Mouse (Mus musculus): Measurements from ENCODE around the gene Myl6. TPM values are rescaled to one million over a fixed set of nuclear protein-coding genes. Genes with fewer than 3 reads are reported as not detected.

Myl6 gene
- polyA plus RNA-seq, 1 experiment from 2014 or later: 884 TPM

GRCm38 (mm10) chr10:128504641-128505370 is 10.9 kb upstream of the Myl6 start:
- H3K4me1 ChIP-seq (replicated peaks; ENCODE audit: control insufficient read depth, insufficient read depth, low read length): no peaks in the 10 kb centered on the region
- H3K4me3 ChIP-seq (replicated peaks; ENCODE audit: low read length): no peak overlapping the region
- H3K4me2 ChIP-seq (replicated peaks): no peak overlapping the region
- H3K9me3 ChIP-seq (ENCODE audit: control insufficient read depth, low read length): no peaks in the 10 kb centered on the region
- no peak overlapping the region for H3K9ac ChIP-seq
- 0 out of 2 replicates have a peak overlapping the region, but pooled peaks have one; percentile 20 for H3K27ac ChIP-seq
- no peak for DNase-seq (ENCODE audit: low spot score)
- H3K36me3 ChIP-seq (replicated peaks; ENCODE audit: control insufficient read depth, insufficient read depth): peaks cover 9% of the 10 kb centered on the region; the same call in 1 of the 2 replicates
- WGBS: 81% methylated on average over 9 of the region's 9 CpGs
- no peaks in the 10 kb centered on the region for H3K27me3 ChIP-seq (ENCODE audit: control insufficient read depth, insufficient read depth, low read length)
- no peak for ATAC-seq (ENCODE audit: low FRiP score)

- H3K4me2 ChIP-seq (replicated peaks): no peak overlapping the region
- 0 out of 2 replicates have a peak, but pooled peaks cover under 1% of the 10 kb centered on the region for H3K36me3 ChIP-seq (replicated peaks; ENCODE audit: control insufficient read depth, insufficient read depth)
- no peak overlapping the region for H3K27ac ChIP-seq
- H3K27me3 ChIP-seq (ENCODE audit: control insufficient read depth, insufficient read depth, low read length): no peaks in the 10 kb centered on the region
- WGBS: 84% methylated on average over 3 of the region's 3 CpGs
- H3K4me3 ChIP-seq (replicated peaks; ENCODE audit: low read length): no peak overlapping the region
- DNase-seq (ENCODE audit: low spot score) (no peak), ATAC-seq (ENCODE audit: low FRiP score) (no peak)
- no peaks in the 10 kb centered on the region for H3K9me3 ChIP-seq (ENCODE audit: control insufficient read depth, low read length)
- H3K4me1 ChIP-seq (replicated peaks; ENCODE audit: control insufficient read depth, insufficient read depth, low read length): no peaks in the 10 kb centered on the region
- no peak overlapping the region for H3K9ac ChIP-seq
Observed at GRCm38 (mm10) chr10:128504012-128504411, 10.1 kb upstream of the Myl6 start.

- no peaks in the 10 kb centered on the region for H3K9me3 ChIP-seq (ENCODE audit: control insufficient read depth, low read length)
- 75% methylated on average over 8 of the region's 8 CpGs for WGBS
- no peak for ATAC-seq (ENCODE audit: low FRiP score)
- no peaks in the 10 kb centered on the region for H3K36me3 ChIP-seq (replicated peaks; ENCODE audit: control insufficient read depth, insufficient read depth)
- no peaks in the 10 kb centered on the region for H3K4me1 ChIP-seq (replicated peaks; ENCODE audit: control insufficient read depth, insufficient read depth, low read length)
- no peak overlapping the region for H3K4me3 ChIP-seq (replicated peaks; ENCODE audit: low read length)
- H3K9ac ChIP-seq: no peak overlapping the region
- H3K4me2 ChIP-seq (replicated peaks): no peak overlapping the region
- no peaks in the 10 kb centered on the region for H3K27me3 ChIP-seq (ENCODE audit: control insufficient read depth, insufficient read depth, low read length)
- H3K27ac ChIP-seq: no peak overlapping the region
- no peak for DNase-seq (ENCODE audit: low spot score)
Observed at GRCm38 (mm10) chr10:128503532-128503931, 9.6 kb upstream of the Myl6 start.

GRCm38 (mm10) chr10:128502341-128502740 is 8.4 kb upstream of the Myl6 start:
- no peak overlapping the region for H3K4me3 ChIP-seq (replicated peaks; ENCODE audit: low read length)
- DNase-seq (ENCODE audit: low spot score): no peak
- no peak overlapping the region for H3K9ac ChIP-seq
- H3K9me3 ChIP-seq (ENCODE audit: control insufficient read depth, low read length): no peaks in the 10 kb centered on the region
- peaks cover 8% of the 10 kb centered on the region for H3K4me1 ChIP-seq (replicated peaks; ENCODE audit: control insufficient read depth, insufficient read depth, low read length)
- H3K4me2 ChIP-seq (replicated peaks): no peak overlapping the region
- 83% methylated on average over 5 of the region's 5 CpGs for WGBS
- H3K27ac ChIP-seq: no peak overlapping the region
- ATAC-seq (ENCODE audit: low FRiP score): no peak
- no peaks in the 10 kb centered on the region for H3K27me3 ChIP-seq (ENCODE audit: control insufficient read depth, insufficient read depth, low read length)
- no peaks in the 10 kb centered on the region for H3K36me3 ChIP-seq (replicated peaks; ENCODE audit: control insufficient read depth, insufficient read depth)

- DNase-seq (ENCODE audit: low spot score) (no peak), ATAC-seq (ENCODE audit: low FRiP score) (peak; percentile 37; the same call in 1 of the 2 replicates)
- peak overlapping the region; percentile 69 for H3K27ac ChIP-seq
- H3K4me2 ChIP-seq (replicated peaks): peak overlapping the region; percentile 78
- H3K36me3 ChIP-seq (replicated peaks; ENCODE audit: control insufficient read depth, insufficient read depth): no peaks in the 10 kb centered on the region
- peaks cover 16% of the 10 kb centered on the region for H3K4me1 ChIP-seq (replicated peaks; ENCODE audit: control insufficient read depth, insufficient read depth, low read length)
- H3K27me3 ChIP-seq (ENCODE audit: control insufficient read depth, insufficient read depth, low read length): no peaks in the 10 kb centered on the region
- 2% methylated on average over 21 of the region's 21 CpGs for WGBS
- peak overlapping the region; percentile 48 for H3K9ac ChIP-seq
- peak overlapping the region; percentile 49 for H3K4me3 ChIP-seq (replicated peaks; ENCODE audit: low read length)
- H3K9me3 ChIP-seq (ENCODE audit: control insufficient read depth, low read length): no peaks in the 10 kb centered on the region
Observed at GRCm38 (mm10) chr10:128499116-128499671, 5.2 kb upstream of the Myl6 start.

GRCm38 (mm10) chr10:128498590-128498989 is 4.6 kb upstream of the Myl6 start, which contains the start of gene Myl6b:
Gene Myl6b, minus strand, starts transcription at chr10:128498685.
- H3K4me3 ChIP-seq (replicated peaks; ENCODE audit: low read length): peak within 1 kb of the TSS; percentile 49
- peak within 1 kb of the TSS; percentile 78 for H3K4me2 ChIP-seq (replicated peaks)
- peak within 1 kb of the TSS; percentile 48 for H3K9ac ChIP-seq
- H3K9me3 ChIP-seq (ENCODE audit: control insufficient read depth, low read length): no peaks in the 10 kb centered on the region
- ATAC-seq (ENCODE audit: low FRiP score) (peak; percentile 83), DNase-seq (ENCODE audit: low spot score) (peak; percentile 88)
- whole genome bisulfite sequencing: 1% methylated on average over 27 of the region's 27 CpGs
- H3K36me3 ChIP-seq (replicated peaks; ENCODE audit: control insufficient read depth, insufficient read depth): no peaks in the 10 kb centered on the region
- peak within 1 kb of the TSS; percentile 69 for H3K27ac ChIP-seq
- no peaks in the 10 kb centered on the region for H3K27me3 ChIP-seq (ENCODE audit: control insufficient read depth, insufficient read depth, low read length)
- H3K4me1 ChIP-seq (replicated peaks; ENCODE audit: control insufficient read depth, insufficient read depth, low read length): peaks cover 16% of the 10 kb centered on the region

- no peak overlapping the region for H3K4me3 ChIP-seq (replicated peaks; ENCODE audit: low read length)
- H3K4me2 ChIP-seq (replicated peaks): peak overlapping the region; percentile 78
- WGBS: 42% methylated on average over 6 of the region's 6 CpGs
- H3K9ac ChIP-seq: peak overlapping the region; percentile 48; the same call in 1 of the 2 replicates
- H3K9me3 ChIP-seq (ENCODE audit: control insufficient read depth, low read length): no peaks in the 10 kb centered on the region
- H3K36me3 ChIP-seq (replicated peaks; ENCODE audit: control insufficient read depth, insufficient read depth): 0 out of 2 replicates have a peak, but pooled peaks cover 2% of the 10 kb centered on the region
- peaks cover 23% of the 10 kb centered on the region for H3K4me1 ChIP-seq (replicated peaks; ENCODE audit: control insufficient read depth, insufficient read depth, low read length)
- DNase-seq (ENCODE audit: low spot score) (no peak), ATAC-seq (ENCODE audit: low FRiP score) (no peak)
- H3K27me3 ChIP-seq (ENCODE audit: control insufficient read depth, insufficient read depth, low read length): no peaks in the 10 kb centered on the region
- H3K27ac ChIP-seq: no peak overlapping the region
Observed at GRCm38 (mm10) chr10:128497134-128497737, 3.3 kb upstream of the Myl6 start.

GRCm38 (mm10) chr10:128496509-128497077 is 2.6 kb upstream of the Myl6 start:
- H3K36me3 ChIP-seq (replicated peaks; ENCODE audit: control insufficient read depth, insufficient read depth): peaks cover 8% of the 10 kb centered on the region
- no peaks in the 10 kb centered on the region for H3K9me3 ChIP-seq (ENCODE audit: control insufficient read depth, low read length)
- H3K9ac ChIP-seq: no peak overlapping the region
- peaks cover 28% of the 10 kb centered on the region for H3K4me1 ChIP-seq (replicated peaks; ENCODE audit: control insufficient read depth, insufficient read depth, low read length)
- ATAC-seq (ENCODE audit: low FRiP score) (no peak), DNase-seq (ENCODE audit: low spot score) (no peak)
- H3K4me3 ChIP-seq (replicated peaks; ENCODE audit: low read length): no peak overlapping the region
- H3K4me2 ChIP-seq (replicated peaks): no peak overlapping the region
- no peak overlapping the region for H3K27ac ChIP-seq
- no peaks in the 10 kb centered on the region for H3K27me3 ChIP-seq (ENCODE audit: control insufficient read depth, insufficient read depth, low read length)
- WGBS: 34% methylated on average over 6 of the region's 6 CpGs

- peaks cover 35% of the 10 kb centered on the region for H3K4me1 ChIP-seq (replicated peaks; ENCODE audit: control insufficient read depth, insufficient read depth, low read length)
- no peak overlapping the region for H3K4me2 ChIP-seq (replicated peaks)
- 80% methylated on average over 4 of the region's 4 CpGs for WGBS
- no peaks in the 10 kb centered on the region for H3K27me3 ChIP-seq (ENCODE audit: control insufficient read depth, insufficient read depth, low read length)
- no peak overlapping the region for H3K27ac ChIP-seq
- no peaks in the 10 kb centered on the region for H3K9me3 ChIP-seq (ENCODE audit: control insufficient read depth, low read length)
- DNase-seq (ENCODE audit: low spot score) (no peak), ATAC-seq (ENCODE audit: low FRiP score) (no peak)
- peaks cover 15% of the 10 kb centered on the region for H3K36me3 ChIP-seq (replicated peaks; ENCODE audit: control insufficient read depth, insufficient read depth)
- H3K4me3 ChIP-seq (replicated peaks; ENCODE audit: low read length): no peak overlapping the region
- no peak overlapping the region for H3K9ac ChIP-seq
Observed at GRCm38 (mm10) chr10:128495903-128496302, 2.0 kb upstream of the Myl6 start.

Data from hindbrain, embryonic 14.5 days (tissue).